Mouse (Mus musculus): ENCODE measurements around the gene Spata3.

- no peak for TF ChIP-seq CTCF (IDR thresholded peaks at IDR 0.05; ENCODE audit: extremely low read depth, insufficient read depth, low read length)
- TF ChIP-seq POLR2A (IDR thresholded peaks at IDR 0.05; ENCODE audit: extremely low read depth, insufficient read depth, low read length): no peak
Measured at GRCm38 (mm10) chr1:85992175-85992574, 24.4 kb upstream of the Spata3 start.

Measured in cortical plate, adult 2 months (tissue).